Mouse (Mus musculus) liver, embryonic 11.5 days (tissue): ENCODE data around the gene Cfap65. TPM values are rescaled to one million over a fixed set of nuclear protein-coding genes. Genes with fewer than 3 reads are reported as not detected.

ENCODE experiments used
- ATAC-seq: fragments of 200-750 bp; cut with Nextera tagmentation; replicated peaks from 2 replicates; pipeline ENCODE4 v1.8.0; 2017; ENCODE audit warnings: moderate number of reproducible peaks, mild to moderate bottlenecking, moderate TSS enrichment, moderate library complexity; ENCODE audit not compliant: low FRiP score
- DNase-seq: peaks from one replicate; pipeline ENCODE4 v3.0.0-alpha.2; 2017; ENCODE audit warnings: low spot score
- H3K27ac ChIP-seq: fragments of 300-500 bp; sonication (generic); 2 replicates; pipeline ENCODE4 v1.5.1; 2014; ENCODE audit warnings: mild to moderate bottlenecking, low read depth, low read length, control low read depth
- H3K27me3 ChIP-seq: fragments of 300-500 bp; sonication (generic); replicated peaks from 2 replicates; pipeline ENCODE4 v1.6.1; 2014; ENCODE audit warnings: low read length, mixed read lengths; ENCODE audit not compliant: control insufficient read depth, insufficient read depth
- H3K36me3 ChIP-seq: fragments of 300-500 bp; sonication (generic); 2 replicates; pipeline ENCODE4 v1.6.1; 2014; ENCODE audit warnings: mild to moderate bottlenecking, low read length, moderate library complexity, mixed read lengths; ENCODE audit not compliant: control insufficient read depth, insufficient read depth
- H3K4me1 ChIP-seq: fragments of 300-500 bp; sonication (generic); replicated peaks from 2 replicates; pipeline ENCODE4 v1.6.1; 2014; ENCODE audit warnings: low read length, mixed read lengths; ENCODE audit not compliant: control insufficient read depth, insufficient read depth
- H3K4me2 ChIP-seq: fragments of 300-500 bp; sonication (generic); 2 replicates; pipeline ENCODE4 v1.6.1; 2014; ENCODE audit warnings: mild to moderate bottlenecking, control low read depth, moderate library complexity
- H3K4me3 ChIP-seq: fragments of 300-500 bp; sonication (generic); 2 replicates; pipeline ENCODE4 v1.5.1; 2014; ENCODE audit warnings: low read depth, low read length, control low read depth
- H3K9ac ChIP-seq: fragments of 300-500 bp; sonication (generic); 2 replicates; pipeline ENCODE4 v1.6.1; 2014; ENCODE audit warnings: low read depth, low read length, control low read depth
- H3K9me3 ChIP-seq: fragments of 300-500 bp; sonication (generic); 2 replicates; pipeline ENCODE4 v1.6.1; 2016; ENCODE audit warnings: low read length, inconsistent platforms, mixed read lengths; ENCODE audit not compliant: control insufficient read depth
- WGBS: fragments of 180-500 bp; shearing (Covaris S2); extraction: QIAGEN DNeasy Blood & Tissue Kit; methylation state at CpG from one replicate; pipeline ENCODE4 v1.1.7; 2014; 5-methylcytosine and 5-hydroxymethylcytosine counted together
- polyA plus RNA-seq: library from polyadenylated mRNA; unstranded; fragments of >200 nt; fragmentation: Nextera tagmentation; extraction: Ambion mirVana; gene quantifications from 2 replicates; pipeline ENCODE4 v1.2.1, GENCODE M21; 2014

Gene Cfap65
- polyA plus RNA-seq, 1 experiment from 2014 or later: not detected

GRCm38 (mm10) chr1:74892351-74893133 lies 42.9 kb downstream of the Cfap65 start:
- WGBS: 4% methylated on average over 39 of the region's 39 CpGs
- no peak overlapping the region for H3K4me3 ChIP-seq
- no peak overlapping the region for H3K27ac ChIP-seq
- no peak for ATAC-seq
- peaks cover 82% of the 10 kb centered on the region for H3K27me3 ChIP-seq
- H3K9me3 ChIP-seq: no peaks in the 10 kb centered on the region
- H3K4me2 ChIP-seq: no peak overlapping the region
- DNase-seq: no peak
- no peaks in the 10 kb centered on the region for H3K4me1 ChIP-seq
- no peaks in the 10 kb centered on the region for H3K36me3 ChIP-seq
- no peak overlapping the region for H3K9ac ChIP-seq

GRCm38 (mm10) chr1:74891513-74891912 lies 43.9 kb downstream of the Cfap65 start:
- no peak for DNase-seq
- WGBS: 0% methylated on average over 2 of the region's 8 CpGs
- Histone ChIP-seq H3K9me3 (no peaks in the 10 kb centered on the region), H3K4me3 (no peak overlapping the region), H3K27ac (no peak overlapping the region), H3K36me3 (no peaks in the 10 kb centered on the region), H3K9ac (no peak overlapping the region), H3K4me2 (no peak overlapping the region), H3K4me1 (no peaks in the 10 kb centered on the region), H3K27me3 (peaks cover 81% of the 10 kb centered on the region)
- ATAC-seq: no peak

GRCm38 (mm10) chr1:74885369-74886042 lies 49.9 kb downstream of the Cfap65 start, which contains the start of gene Fev:
TSS of gene Fev (minus strand) at chr1:74885419.
- no peak within 1 kb of the TSS for H3K27ac ChIP-seq
- under 1% methylated on average over 43 of the region's 43 CpGs for WGBS
- H3K4me3 ChIP-seq: peak within 1 kb of the TSS; percentile 30

GRCm38 (mm10) chr1:74884196-74885141 lies 50.9 kb downstream of the Cfap65 start:
- no peak for ATAC-seq

More at GRCm38 (mm10) chr1:74885369-74886042, 49.9 kb downstream of the Cfap65 start, which contains the start of gene Fev:
- Histone ChIP-seq H3K9ac (no peak within 1 kb of the TSS), H3K27me3 (peaks cover 87% of the 10 kb centered on the region), H3K4me2 (peak within 1 kb of the TSS; percentile 53), H3K4me1 (peaks cover 9% of the 10 kb centered on the region; the same call in 1 of the 2 replicates), H3K9me3 (no peaks in the 10 kb centered on the region), H3K36me3 (no peaks in the 10 kb centered on the region)
- no peak for DNase-seq
- no peak for ATAC-seq

GRCm38 (mm10) chr1:74883441-74883840 lies 52.0 kb downstream of the Cfap65 start:
- ATAC-seq: no peak
- Histone ChIP-seq H3K27me3 (peaks cover 85% of the 10 kb centered on the region), H3K27ac (no peak overlapping the region), H3K9ac (no peak overlapping the region), H3K9me3 (no peaks in the 10 kb centered on the region), H3K4me3 (no peak overlapping the region), H3K36me3 (no peaks in the 10 kb centered on the region), H3K4me2 (no peak overlapping the region), H3K4me1 (peaks cover 9% of the 10 kb centered on the region; the same call in 1 of the 2 replicates)
- WGBS: 6% methylated on average over 5 of the region's 5 CpGs
- no peak for DNase-seq

More at GRCm38 (mm10) chr1:74884196-74885141, 50.9 kb downstream of the Cfap65 start:
- Histone ChIP-seq H3K9ac (no peak overlapping the region), H3K27ac (no peak overlapping the region), H3K9me3 (no peaks in the 10 kb centered on the region), H3K4me1 (peaks cover 9% of the 10 kb centered on the region; the same call in 1 of the 2 replicates), H3K4me2 (peak overlapping the region; percentile 53), H3K27me3 (peaks cover 79% of the 10 kb centered on the region), H3K36me3 (no peaks in the 10 kb centered on the region), H3K4me3 (peak overlapping the region; percentile 30)
- WGBS: 1% methylated on average over 57 of the region's 57 CpGs
- no peak for DNase-seq

- no peak overlapping the region for H3K27ac ChIP-seq
- no peak for ATAC-seq
- H3K4me2 ChIP-seq: peak overlapping the region; percentile 56
- peaks cover 85% of the 10 kb centered on the region for H3K27me3 ChIP-seq
- DNase-seq: no peak
- H3K4me1 ChIP-seq: peaks cover 9% of the 10 kb centered on the region; the same call in 1 of the 2 replicates
- H3K9me3 ChIP-seq: no peaks in the 10 kb centered on the region
- H3K36me3 ChIP-seq: no peaks in the 10 kb centered on the region
- WGBS: 4% methylated on average over 8 of the region's 8 CpGs
- no peak overlapping the region for H3K9ac ChIP-seq
- peak overlapping the region; percentile 28; the same call in 1 of the 2 replicates for H3K4me3 ChIP-seq
Measured at GRCm38 (mm10) chr1:74882828-74883227, 52.6 kb downstream of the Cfap65 start.

GRCm38 (mm10) chr1:74882055-74882734 lies 53.2 kb downstream of the Cfap65 start:
- H3K4me3 ChIP-seq: peak overlapping the region; percentile 28
- no peaks in the 10 kb centered on the region for H3K9me3 ChIP-seq
- H3K27ac ChIP-seq: no peak overlapping the region
- DNase-seq (no peak), ATAC-seq (no peak)
- peaks cover 9% of the 10 kb centered on the region; the same call in 1 of the 2 replicates for H3K4me1 ChIP-seq
- 2% methylated on average over 74 of the region's 74 CpGs for WGBS
- peaks cover 81% of the 10 kb centered on the region for H3K27me3 ChIP-seq
- no peak overlapping the region for H3K9ac ChIP-seq
- peak overlapping the region; percentile 56 for H3K4me2 ChIP-seq
- H3K36me3 ChIP-seq: no peaks in the 10 kb centered on the region
